ENCODE assay signal across 10 mouse cellular contexts in genomic region chr9:95668306-95668705, GRCm38 (mm10). TPM values are rescaled to one million over a fixed set of nuclear protein-coding genes. Genes with fewer than 3 reads are reported as not detected.
"Had no signal": no experiment of that assay in that cellular context is flagged by ENCODE, and none has a peak within 500 bp of the region (broad histone marks: within the 10 kb centered on the region; RNA-seq: fewer than 3 reads in every experiment).

No protein-coding gene starts in this region.

- H3K4me3 ChIP-seq: limb, embryonic 15.5 days; liver, embryonic 12.5 days; midbrain, embryonic 10.5 days; midbrain, embryonic 15.5 days; neural tube, embryonic 15.5 days had no signal

- H3K4me1 ChIP-seq: liver, embryonic 12.5 days had no signal

- ATAC-seq: liver, embryonic 12.5 days had no signal

- H3K27me3 ChIP-seq: limb, embryonic 15.5 days; liver, embryonic 12.5 days; midbrain, embryonic 15.5 days; neural tube, embryonic 15.5 days had no signal

- H3K4me2 ChIP-seq: limb, embryonic 15.5 days; liver, embryonic 12.5 days; lung, embryonic 14.5 days; midbrain, embryonic 15.5 days had no signal

- H3K9ac ChIP-seq: limb, embryonic 15.5 days; liver, embryonic 12.5 days; lung, embryonic 14.5 days; midbrain, embryonic 15.5 days; neural tube, embryonic 15.5 days had no signal

- DNase-seq: right cerebral cortex, postnatal 25 days; thymus, postnatal 36 days had no signal

- H3K36me3 ChIP-seq: midbrain, embryonic 15.5 days had no signal

- H3K27ac ChIP-seq: kidney, postnatal 0 days; limb, embryonic 15.5 days; liver, embryonic 12.5 days; midbrain, embryonic 10.5 days; midbrain, embryonic 15.5 days; neural tube, embryonic 15.5 days had no signal

- H3K9me3 ChIP-seq: limb, embryonic 15.5 days; midbrain, embryonic 15.5 days; neural tube, embryonic 15.5 days had no signal

RNA-seq across cellular contexts. Expression of gene Pcolce2, which starts 30.9 kb away (rescaled TPM):
- total RNA-seq: megakaryocyte, adult 5-6 weeks had no signal
